Mouse (Mus musculus) ovary, postnatal 10 days (tissue): ENCODE measurements around the gene Zscan12.

Source experiments
- DNase-seq: peaks from one replicate; pipeline ENCODE4 v3.0.0; 2022; ENCODE audit warnings: low spot score

Gene Zscan12

GRCm38 (mm10) chr13:21402287-21402846 is 39.7 kb downstream of the Zscan12 start, which contains the start of gene Zkscan3:
TSS of gene Zkscan3 (minus strand) at chr13:21402755.
- DNase-seq, result peak; percentile 68

GRCm38 (mm10) chr13:21402848-21403247 is 40.2 kb downstream of the Zscan12 start:
- DNase-seq, result no peak

GRCm38 (mm10) chr13:21407341-21407740 is 44.7 kb downstream of the Zscan12 start:
- no peak for DNase-seq

- peak; percentile 55 for DNase-seq
Observed at GRCm38 (mm10) chr13:21407969-21408804, 45.6 kb downstream of the Zscan12 start.

GRCm38 (mm10) chr13:21408805-21409459 is 46.3 kb downstream of the Zscan12 start:
- DNase-seq, result no peak

GRCm38 (mm10) chr13:21414231-21415212 is 51.9 kb downstream of the Zscan12 start:
- DNase-seq, result no peak

- DNase-seq, result no peak
Observed at GRCm38 (mm10) chr13:21415266-21415665, 52.6 kb downstream of the Zscan12 start.

- DNase-seq, result no peak
Observed at GRCm38 (mm10) chr13:21415750-21416149, 53.1 kb downstream of the Zscan12 start.

GRCm38 (mm10) chr13:21417298-21418010 is 54.8 kb downstream of the Zscan12 start:
- DNase-seq, result no peak

- DNase-seq, result no peak
Observed at GRCm38 (mm10) chr13:21418865-21419264, 56.2 kb downstream of the Zscan12 start.
